Mouse (Mus musculus) E14TG2a.4 (cell line): ENCODE results near the gene Dnajb13.

ENCODE experiments used
- H3K27me3 ChIP-seq: 2 replicates; pipeline ENCODE4 v1.6.1; 2014; ENCODE audit warnings: low read length, control low read depth; ENCODE audit not compliant: insufficient read depth
- H3K36me3 ChIP-seq: 2 replicates; pipeline ENCODE4 v1.6.1; 2014; ENCODE audit warnings: low read length, control low read depth; ENCODE audit not compliant: insufficient read depth
- H3K4me1 ChIP-seq: replicated peaks from 2 replicates; pipeline ENCODE4 v1.6.1; 2014; ENCODE audit warnings: low read depth, low read length, control low read depth
- H3K4me3 ChIP-seq: replicated peaks from 2 replicates; pipeline ENCODE4 v1.5.1; 2014; ENCODE audit warnings: mild to moderate bottlenecking, low read length
- H3K9me3 ChIP-seq: 2 replicates; pipeline ENCODE4 v1.6.1; 2014; ENCODE audit warnings: low read length, control low read depth
- CTCF ChIP-seq: conservative IDR thresholded peaks from 2 replicates; pipeline ENCODE4 v1.5.1; 2014; ENCODE audit warnings: low read length
- NANOG ChIP-seq: IDR thresholded peaks from 2 replicates; pipeline ENCODE4 v1.6.1; 2014; ENCODE audit warnings: borderline replicate concordance, low read length, mixed read lengths
- POU5F1 ChIP-seq: IDR thresholded peaks from 2 replicates; pipeline ENCODE4 v1.6.1; 2014; ENCODE audit warnings: low read length, borderline replicate concordance

Dnajb13 gene

DNA sequence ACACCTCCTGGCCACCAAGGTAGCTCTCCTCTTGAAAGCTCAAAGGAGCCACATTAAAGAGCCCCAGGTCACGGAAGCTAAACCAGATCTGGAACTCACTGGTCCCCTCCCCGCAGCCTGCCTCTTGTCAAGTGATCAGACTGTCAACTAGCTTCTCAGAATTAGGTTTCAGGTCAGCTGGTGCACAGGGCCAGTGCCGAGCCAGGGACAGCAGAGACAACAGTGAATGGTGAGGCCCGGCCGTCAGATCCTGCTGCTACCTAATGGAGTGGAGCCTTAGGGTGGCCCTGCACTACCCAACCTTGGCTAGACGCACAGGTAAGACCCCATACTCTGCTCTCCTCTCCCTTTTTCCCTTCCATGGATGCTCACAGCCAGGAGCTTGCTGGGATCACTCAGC is 42.0 kb downstream of the Dnajb13 start, which contains the start of gene Ucp3:
Gene Ucp3, plus strand, starts transcription at position 214 of the 400 bp plus-strand sequence.
- H3K36me3 ChIP-seq = peaks cover 23% of the 10 kb centered on the region

DNA sequence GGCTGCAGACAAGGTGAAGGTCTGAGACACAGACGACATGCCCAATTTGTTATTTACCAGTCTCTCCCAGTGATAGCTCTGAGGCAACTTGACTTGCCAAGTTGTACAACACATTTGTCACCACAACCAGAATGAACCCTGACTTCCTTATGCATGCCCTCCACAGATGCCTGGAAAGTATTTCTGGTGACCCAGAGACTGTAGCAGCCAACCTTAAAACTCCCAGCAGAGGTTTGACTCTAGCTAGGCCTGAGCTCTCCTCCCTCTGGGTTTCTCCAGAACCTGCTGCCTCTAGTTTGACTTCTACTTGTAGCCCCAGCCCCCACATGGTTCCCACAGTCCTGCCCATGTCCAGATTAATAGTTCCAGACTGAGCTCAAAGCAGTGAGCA is 43.4 kb downstream of the Dnajb13 start:
- TF ChIP-seq POU5F1 (no peak), CTCF (no peak), NANOG (no peak)
- H3K4me3 ChIP-seq = no peak overlapping the region
- H3K4me1 ChIP-seq = peaks cover 27% of the 10 kb centered on the region
- H3K36me3 ChIP-seq = peaks cover 27% of the 10 kb centered on the region
- 0 out of 2 replicates have a peak, but pooled peaks cover 4% of the 10 kb centered on the region for H3K27me3 ChIP-seq
- H3K9me3 ChIP-seq = no peaks in the 10 kb centered on the region

More for the DNA sequence above, 42.0 kb downstream of the Dnajb13 start, which contains the start of gene Ucp3:
- H3K27me3 ChIP-seq = 0 out of 2 replicates have a peak, but pooled peaks cover 4% of the 10 kb centered on the region
- peaks cover 21% of the 10 kb centered on the region for H3K4me1 ChIP-seq
- H3K4me3 ChIP-seq = no peak within 1 kb of the TSS
- H3K9me3 ChIP-seq = no peaks in the 10 kb centered on the region
- TF ChIP-seq POU5F1 = no peak
- no peak for TF ChIP-seq NANOG
- no peak for TF ChIP-seq CTCF

DNA sequence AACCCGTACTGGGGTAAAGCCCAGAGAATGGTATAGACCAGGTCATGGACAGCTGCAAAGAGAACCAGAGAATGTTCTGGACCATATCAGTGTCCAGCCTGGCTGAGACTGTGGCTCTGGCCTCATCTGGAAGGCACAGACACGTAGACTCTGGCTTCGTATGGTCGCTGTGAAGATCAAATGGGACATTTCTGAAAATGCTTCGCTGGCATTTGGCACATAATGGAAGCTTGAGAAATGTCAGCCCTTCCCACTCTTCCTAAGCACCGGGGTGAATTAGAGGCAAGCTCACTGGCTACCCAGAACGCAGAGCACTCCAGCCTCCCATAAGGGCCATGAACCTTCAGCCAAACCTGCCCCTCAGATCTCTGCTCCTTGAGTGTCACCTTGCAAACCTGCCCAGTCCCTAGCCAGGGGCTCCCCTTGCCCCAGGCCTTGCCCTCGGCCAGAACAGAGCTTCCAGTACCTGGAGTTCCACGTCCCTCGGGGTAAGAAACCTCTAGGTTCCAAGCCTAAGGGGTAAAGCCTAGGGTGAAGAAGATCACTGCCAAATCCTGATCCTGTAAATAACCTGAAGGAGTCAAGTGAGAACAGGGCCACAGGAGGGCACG is 43.9 kb downstream of the Dnajb13 start:
- Histone ChIP-seq H3K4me3 (no peak overlapping the region), H3K9me3 (no peaks in the 10 kb centered on the region), H3K27me3 (no peaks in the 10 kb centered on the region), H3K4me1 (peaks cover 27% of the 10 kb centered on the region), H3K36me3 (peaks cover 27% of the 10 kb centered on the region)
- TF ChIP-seq CTCF = no peak
- no peak for TF ChIP-seq NANOG

DNA sequence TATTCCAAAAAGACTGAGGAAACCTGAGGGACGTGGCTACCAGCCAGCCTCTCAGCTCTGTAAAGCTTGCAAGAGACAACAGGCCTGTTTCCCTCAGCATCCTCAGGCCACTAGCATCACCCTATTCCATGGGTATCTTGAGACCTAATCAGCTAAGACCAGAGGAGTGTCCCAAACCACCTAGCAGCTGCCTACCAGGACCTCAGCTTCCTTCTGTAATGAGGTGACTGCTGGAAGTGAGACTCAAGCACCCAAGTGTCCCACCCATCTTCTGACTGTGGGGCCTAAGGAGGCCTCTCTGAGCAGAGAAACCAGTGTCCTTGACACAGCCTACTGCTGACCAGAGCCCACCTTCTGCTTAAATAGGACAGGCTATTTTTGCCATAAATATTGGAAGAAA is 45.3 kb downstream of the Dnajb13 start:
- H3K27me3 ChIP-seq = no peaks in the 10 kb centered on the region

GRCm38 (mm10) chr7:100468761-100469160 is 46.0 kb downstream of the Dnajb13 start:
- Histone ChIP-seq H3K4me3 (no peak overlapping the region), H3K9me3 (no peaks in the 10 kb centered on the region), H3K27me3 (no peaks in the 10 kb centered on the region), H3K4me1 (peaks cover 16% of the 10 kb centered on the region), H3K36me3 (peaks cover 44% of the 10 kb centered on the region)
- TF ChIP-seq NANOG = no peak
- TF ChIP-seq CTCF = no peak
- TF ChIP-seq POU5F1 = no peak

More for the DNA sequence above, 45.3 kb downstream of the Dnajb13 start:
- peaks cover 39% of the 10 kb centered on the region for H3K36me3 ChIP-seq
- no peak for TF ChIP-seq POU5F1
- TF ChIP-seq CTCF = no peak
- no peak for TF ChIP-seq NANOG
- peaks cover 22% of the 10 kb centered on the region for H3K4me1 ChIP-seq
- H3K9me3 ChIP-seq = no peaks in the 10 kb centered on the region
- H3K4me3 ChIP-seq = no peak overlapping the region

GRCm38 (mm10) chr7:100466781-100467510 is 47.8 kb downstream of the Dnajb13 start:
- TF ChIP-seq POU5F1 (no peak), CTCF (no peak), NANOG (no peak)
- H3K9me3 ChIP-seq = no peaks in the 10 kb centered on the region
- no peaks in the 10 kb centered on the region for H3K27me3 ChIP-seq
- H3K36me3 ChIP-seq = peaks cover 58% of the 10 kb centered on the region
- no peak overlapping the region for H3K4me3 ChIP-seq
- H3K4me1 ChIP-seq = 0 out of 2 replicates have a peak, but pooled peaks cover 6% of the 10 kb centered on the region

DNA sequence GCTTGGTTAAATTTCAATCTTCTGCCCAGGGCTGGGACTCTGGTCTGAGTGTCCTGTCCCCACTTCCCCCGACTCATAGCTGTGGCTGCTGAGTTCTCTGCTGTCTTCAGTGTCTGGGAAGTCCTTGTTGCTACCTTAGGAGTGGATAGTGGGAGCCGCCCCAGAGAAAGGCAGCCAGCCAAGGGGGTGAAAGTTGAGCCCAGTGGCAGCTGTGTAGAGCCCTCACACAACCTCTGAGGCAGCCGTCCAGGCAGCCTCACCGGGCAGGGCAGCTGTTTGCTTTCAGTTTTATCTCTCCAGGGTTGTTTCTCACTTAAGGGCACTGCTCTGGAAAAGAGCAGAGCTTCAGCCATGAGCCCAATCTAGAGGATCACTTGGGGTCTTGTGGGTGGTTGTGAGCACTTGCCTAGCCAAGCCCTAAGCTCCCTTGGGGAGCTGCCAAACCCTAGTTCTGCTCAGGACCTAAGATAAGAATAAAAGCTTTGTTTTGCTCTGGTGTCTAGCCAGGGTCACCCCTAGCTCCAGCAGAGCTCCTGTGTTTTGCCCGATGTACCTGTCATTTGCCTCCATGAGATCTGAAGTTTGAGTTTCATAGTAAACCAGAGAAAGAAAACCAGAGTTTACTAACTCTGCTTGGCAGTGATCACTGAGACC is 49.0 kb downstream of the Dnajb13 start:
- Histone ChIP-seq H3K9me3 (no peaks in the 10 kb centered on the region), H3K36me3 (peaks cover 69% of the 10 kb centered on the region), H3K4me3 (no peak overlapping the region), H3K4me1 (0 out of 2 replicates have a peak, but pooled peaks cover 6% of the 10 kb centered on the region), H3K27me3 (no peaks in the 10 kb centered on the region)
- no peak for TF ChIP-seq NANOG
- no peak for TF ChIP-seq POU5F1
- no peak for TF ChIP-seq CTCF

DNA sequence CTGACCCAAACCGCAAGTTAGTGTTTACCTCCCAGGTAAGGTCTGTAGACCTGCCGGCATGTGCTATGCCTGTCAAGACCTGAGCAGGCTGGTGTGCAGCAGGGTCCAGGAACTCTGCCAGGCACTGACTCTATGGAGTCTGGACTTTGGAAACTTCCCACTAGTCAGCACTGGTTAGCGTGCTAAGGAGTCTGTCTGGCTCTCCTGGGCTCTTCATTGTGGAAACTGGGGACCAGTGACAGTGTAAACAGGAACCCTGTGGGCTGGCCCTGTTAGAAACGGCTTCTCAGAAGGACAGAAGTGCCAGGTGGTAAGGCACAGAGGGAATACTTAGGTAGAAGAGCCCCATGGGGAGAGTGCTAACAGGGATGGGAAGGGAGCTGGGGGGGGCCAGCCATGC is 49.5 kb downstream of the Dnajb13 start:
- no peaks in the 10 kb centered on the region for H3K27me3 ChIP-seq
- TF ChIP-seq CTCF = no peak
- H3K4me3 ChIP-seq = no peak overlapping the region
- H3K9me3 ChIP-seq = no peaks in the 10 kb centered on the region
- peaks cover 74% of the 10 kb centered on the region for H3K36me3 ChIP-seq
- H3K4me1 ChIP-seq = 0 out of 2 replicates have a peak, but pooled peaks cover 6% of the 10 kb centered on the region
